Mouse (Mus musculus) liver, embryonic 13.5 days (tissue): Measurements from ENCODE around the gene Mon1b. TPM values are rescaled to one million over a fixed set of nuclear protein-coding genes. Genes with fewer than 3 reads are reported as not detected.
A peak's percentile ranks its signal among the peaks of the same experiment; 100 is the strongest.

Source experiments
- ATAC-seq: fragments of 200-750 bp; cut with Nextera tagmentation; 2 replicates; pipeline ENCODE4 v1.8.0; 2017; ENCODE audit warnings: low read depth, mild to moderate bottlenecking, moderate number of reproducible peaks, moderate library complexity
- DNase-seq: peaks from one replicate; pipeline ENCODE4 v3.0.0; 2022
- H3K27ac ChIP-seq: fragments of 300-500 bp; sonication (generic); 2 replicates; pipeline ENCODE4 v1.5.1; 2015; ENCODE audit warnings: moderate library complexity, mild to moderate bottlenecking, inconsistent platforms
- H3K27me3 ChIP-seq: fragments of 300-500 bp; sonication (generic); 2 replicates; pipeline ENCODE4 v1.6.1; 2015; ENCODE audit warnings: mild to moderate bottlenecking, inconsistent platforms
- H3K36me3 ChIP-seq: fragments of 300-500 bp; sonication (generic); 2 replicates; pipeline ENCODE4 v1.6.1; 2015; ENCODE audit warnings: mild to moderate bottlenecking, inconsistent platforms
- H3K4me1 ChIP-seq: fragments of 300-500 bp; sonication (generic); replicated peaks from 2 replicates; pipeline ENCODE4 v1.6.1; 2015; ENCODE audit warnings: inconsistent platforms
- H3K4me2 ChIP-seq: fragments of 300-500 bp; sonication (generic); 2 replicates; pipeline ENCODE4 v1.6.1; 2015; ENCODE audit warnings: inconsistent platforms, mild to moderate bottlenecking, moderate library complexity
- H3K4me3 ChIP-seq: fragments of 300-500 bp; sonication (generic); replicated peaks from 2 replicates; pipeline ENCODE4 v1.5.1; 2015; ENCODE audit warnings: mild to moderate bottlenecking, inconsistent platforms
- H3K9ac ChIP-seq: fragments of 300-500 bp; sonication (generic); 2 replicates; pipeline ENCODE4 v1.6.1; 2015; ENCODE audit warnings: mild to moderate bottlenecking, inconsistent platforms
- H3K9me3 ChIP-seq: fragments of 300-500 bp; sonication (generic); replicated peaks from 2 replicates; pipeline ENCODE4 v1.6.1; 2016; ENCODE audit warnings: inconsistent platforms
- WGBS: fragments of 180-500 bp; shearing (Covaris S2); methylation state at CpG from one replicate; pipeline ENCODE4 v1.1.7; 2015; ENCODE audit not compliant: insufficient replicate concordance; 5-methylcytosine and 5-hydroxymethylcytosine counted together
- polyA plus RNA-seq: library from polyadenylated mRNA; unstranded; fragments of >200 nt; fragmentation: Nextera tagmentation; extraction: Ambion mirVana; gene quantifications from 2 replicates; pipeline ENCODE4 v1.2.1, GENCODE M21; 2015

The Mon1b gene
- 2.2 and 3.2 TPM in 2 replicates for polyA plus RNA-seq

- peak within 1 kb of the TSS; percentile 76 for H3K4me3 ChIP-seq
- H3K27me3 ChIP-seq = no peaks in the 10 kb centered on the region
- WGBS = under 1% methylated on average over 42 of the region's 42 CpGs
- peaks cover 21% of the 10 kb centered on the region for H3K36me3 ChIP-seq
- H3K9me3 ChIP-seq = no peaks in the 10 kb centered on the region
- peak within 1 kb of the TSS; percentile 81 for H3K9ac ChIP-seq
- peak within 1 kb of the TSS; percentile 84 for H3K27ac ChIP-seq
- ATAC-seq = peak; percentile 94
- H3K4me1 ChIP-seq = peaks cover 21% of the 10 kb centered on the region
- DNase-seq = peak; percentile 94
- peak within 1 kb of the TSS; percentile 94 for H3K4me2 ChIP-seq
These were observed at the start of gene Mon1b for GRCm38 (mm10) chr8:113634670-113635591. Gene Mon1b (plus strand): TSS chr8:113635587.

- 38% methylated on average over 3 of the region's 3 CpGs for WGBS
- no peak overlapping the region for H3K4me3 ChIP-seq
- DNase-seq = no peak
- H3K27ac ChIP-seq = no peak overlapping the region
- no peaks in the 10 kb centered on the region for H3K36me3 ChIP-seq
- no peak overlapping the region for H3K9ac ChIP-seq
- peaks cover 7% of the 10 kb centered on the region; the same call in 1 of the 2 replicates for H3K9me3 ChIP-seq
- H3K4me1 ChIP-seq = no peaks in the 10 kb centered on the region
- no peak overlapping the region for H3K4me2 ChIP-seq
- no peak for ATAC-seq
- no peaks in the 10 kb centered on the region for H3K27me3 ChIP-seq
These were observed 37.0 kb upstream of the Mon1b start for GRCm38 (mm10) chr8:113598401-113598800.

- Histone ChIP-seq H3K4me3 (no peak overlapping the region), H3K4me2 (no peak overlapping the region), H3K27ac (no peak overlapping the region), H3K36me3 (no peaks in the 10 kb centered on the region; the same call in 1 of the 2 replicates), H3K9ac (no peak overlapping the region), H3K9me3 (no peaks in the 10 kb centered on the region), H3K4me1 (peaks cover 21% of the 10 kb centered on the region), H3K27me3 (no peaks in the 10 kb centered on the region)
- 2% methylated on average over 3 of the region's 3 CpGs for WGBS
- no peak for DNase-seq
- no peak for ATAC-seq
These were observed 2.8 kb upstream of the Mon1b start for GRCm38 (mm10) chr8:113632634-113633033.

- Histone ChIP-seq H3K27ac (no peak overlapping the region; the same call in 1 of the 2 replicates), H3K4me2 (peak overlapping the region; percentile 71), H3K9ac (peak overlapping the region; percentile 56), H3K27me3 (no peaks in the 10 kb centered on the region), H3K36me3 (peaks cover 14% of the 10 kb centered on the region), H3K4me1 (peaks cover 21% of the 10 kb centered on the region), H3K4me3 (peak overlapping the region; percentile 76), H3K9me3 (no peaks in the 10 kb centered on the region)
- 26% methylated on average over 12 of the region's 12 CpGs for WGBS
- no peak for ATAC-seq
- no peak for DNase-seq
These were observed 1.2 kb upstream of the Mon1b start for GRCm38 (mm10) chr8:113634161-113634560.

GRCm38 (mm10) chr8:113635592-113636279 is 349 bp downstream of the Mon1b start:
- peaks cover 28% of the 10 kb centered on the region for H3K36me3 ChIP-seq
- under 1% methylated on average over 44 of the region's 44 CpGs for WGBS
- ATAC-seq (peak; percentile 77), DNase-seq (no peak)
- peak overlapping the region; percentile 84 for H3K27ac ChIP-seq
- no peaks in the 10 kb centered on the region for H3K27me3 ChIP-seq
- H3K9me3 ChIP-seq = no peaks in the 10 kb centered on the region
- peak overlapping the region; percentile 94 for H3K4me2 ChIP-seq
- H3K4me3 ChIP-seq = peak overlapping the region; percentile 76
- H3K9ac ChIP-seq = peak overlapping the region; percentile 81
- H3K4me1 ChIP-seq = peaks cover 21% of the 10 kb centered on the region

GRCm38 (mm10) chr8:113636280-113636628 is 867 bp downstream of the Mon1b start:
- peaks cover 29% of the 10 kb centered on the region for H3K36me3 ChIP-seq
- H3K27ac ChIP-seq = peak overlapping the region; percentile 84; the same call in 1 of the 2 replicates
- peak overlapping the region; percentile 94 for H3K4me2 ChIP-seq
- ATAC-seq = no peak
- no peaks in the 10 kb centered on the region for H3K27me3 ChIP-seq
- H3K9ac ChIP-seq = peak overlapping the region; percentile 81
- peaks cover 21% of the 10 kb centered on the region for H3K4me1 ChIP-seq
- peak overlapping the region; percentile 76 for H3K4me3 ChIP-seq
- no peak for DNase-seq
- H3K9me3 ChIP-seq = no peaks in the 10 kb centered on the region
- WGBS = 18% methylated on average over 5 of the region's 5 CpGs

- H3K9me3 ChIP-seq = no peaks in the 10 kb centered on the region
- H3K36me3 ChIP-seq = peaks cover 43% of the 10 kb centered on the region
- H3K4me3 ChIP-seq = no peak overlapping the region
- ATAC-seq (no peak), DNase-seq (no peak)
- WGBS = 77% methylated on average over 8 of the region's 8 CpGs
- no peak overlapping the region for H3K4me2 ChIP-seq
- no peak overlapping the region for H3K9ac ChIP-seq
- H3K27ac ChIP-seq = no peak overlapping the region
- H3K27me3 ChIP-seq = no peaks in the 10 kb centered on the region
- peaks cover 14% of the 10 kb centered on the region for H3K4me1 ChIP-seq
These were observed 5.0 kb downstream of the Mon1b start for GRCm38 (mm10) chr8:113640357-113640756.

GRCm38 (mm10) chr8:113642926-113643325 is 7.5 kb downstream of the Mon1b start, which contains the start of gene Syce1l:
Gene Syce1l (plus strand): TSS chr8:113643213.
- DNase-seq = no peak
- ATAC-seq = no peak
- H3K9ac ChIP-seq = no peak within 1 kb of the TSS
- no peaks in the 10 kb centered on the region for H3K27me3 ChIP-seq
- H3K27ac ChIP-seq = no peak within 1 kb of the TSS
- H3K4me3 ChIP-seq = no peak within 1 kb of the TSS
- WGBS = 82% methylated on average over 16 of the region's 16 CpGs
- no peaks in the 10 kb centered on the region for H3K9me3 ChIP-seq
- peaks cover 41% of the 10 kb centered on the region for H3K36me3 ChIP-seq
- no peaks in the 10 kb centered on the region for H3K4me1 ChIP-seq
- H3K4me2 ChIP-seq = no peak within 1 kb of the TSS

GRCm38 (mm10) chr8:113643479-113644210 is 8.3 kb downstream of the Mon1b start:
- DNase-seq (no peak), ATAC-seq (no peak)
- peaks cover 34% of the 10 kb centered on the region for H3K36me3 ChIP-seq
- H3K27ac ChIP-seq = no peak overlapping the region
- H3K9me3 ChIP-seq = no peaks in the 10 kb centered on the region
- H3K9ac ChIP-seq = no peak overlapping the region
- no peaks in the 10 kb centered on the region for H3K4me1 ChIP-seq
- 74% methylated on average over 8 of the region's 8 CpGs for WGBS
- H3K27me3 ChIP-seq = no peaks in the 10 kb centered on the region
- no peak overlapping the region for H3K4me2 ChIP-seq
- no peak overlapping the region for H3K4me3 ChIP-seq

GRCm38 (mm10) chr8:113645220-113645619 is 9.8 kb downstream of the Mon1b start:
- H3K9me3 ChIP-seq = no peaks in the 10 kb centered on the region
- no peak overlapping the region for H3K4me3 ChIP-seq
- no peaks in the 10 kb centered on the region for H3K27me3 ChIP-seq
- peaks cover 19% of the 10 kb centered on the region for H3K36me3 ChIP-seq
- H3K4me2 ChIP-seq = no peak overlapping the region
- no peak for ATAC-seq
- WGBS = 52% methylated on average over 5 of the region's 5 CpGs
- H3K9ac ChIP-seq = no peak overlapping the region
- no peak overlapping the region for H3K27ac ChIP-seq
- no peaks in the 10 kb centered on the region for H3K4me1 ChIP-seq
- no peak for DNase-seq

- no peaks in the 10 kb centered on the region for H3K9me3 ChIP-seq
- DNase-seq (no peak), ATAC-seq (no peak)
- no peak overlapping the region for H3K27ac ChIP-seq
- H3K36me3 ChIP-seq = no peaks in the 10 kb centered on the region
- no peak overlapping the region for H3K4me3 ChIP-seq
- H3K9ac ChIP-seq = no peak overlapping the region
- WGBS = 67% methylated on average over 11 of the region's 12 CpGs
- no peak overlapping the region for H3K4me2 ChIP-seq
- no peaks in the 10 kb centered on the region for H3K4me1 ChIP-seq
- no peaks in the 10 kb centered on the region for H3K27me3 ChIP-seq
These were observed 17.1 kb downstream of the Mon1b start for GRCm38 (mm10) chr8:113652450-113652849.
